Mouse (Mus musculus): ENCODE data around the gene Tacr1. TPM values are rescaled to one million over a fixed set of nuclear protein-coding genes. Genes with fewer than 3 reads are reported as not detected.

The Tacr1 gene
- polyA plus RNA-seq, 1 experiment from 2014 or later, result 0.90 TPM

- no peak for ATAC-seq (ENCODE audit: insufficient read depth, low FRiP score, low TSS enrichment)
- H3K36me3 ChIP-seq (ENCODE audit: control insufficient read depth, insufficient read depth, low read length), result no peaks in the 10 kb centered on the region
- WGBS, result 77% methylated on average over 6 of the region's 6 CpGs
These were observed 92.3 kb downstream of the Tacr1 start for GRCm38 (mm10) chr6:82494481-82494880.

GRCm38 (mm10) chr6:82510843-82511416, 108.8 kb downstream of the Tacr1 start:
- H3K4me3 ChIP-seq (ENCODE audit: low read depth, low read length), result no peak overlapping the region
- no peak for DNase-seq (ENCODE audit: low spot score)
- H3K27me3 ChIP-seq (ENCODE audit: control insufficient read depth, insufficient read depth, low read length), result no peaks in the 10 kb centered on the region
- WGBS, result 69% methylated on average over 7 of the region's 7 CpGs
- H3K4me1 ChIP-seq (ENCODE audit: control insufficient read depth, insufficient read depth, low read length), result no peaks in the 10 kb centered on the region
- H3K9me3 ChIP-seq (ENCODE audit: control insufficient read depth, low read length), result no peaks in the 10 kb centered on the region
- H3K9ac ChIP-seq (ENCODE audit: low read length), result no peak overlapping the region
- H3K4me2 ChIP-seq (ENCODE audit: low read depth), result no peak overlapping the region
- ATAC-seq (ENCODE audit: insufficient read depth, low FRiP score, low TSS enrichment), result no peak
- no peak overlapping the region for H3K27ac ChIP-seq (ENCODE audit: low read depth, low read length)
- H3K36me3 ChIP-seq (ENCODE audit: control insufficient read depth, insufficient read depth, low read length), result no peaks in the 10 kb centered on the region

More at GRCm38 (mm10) chr6:82494481-82494880, 92.3 kb downstream of the Tacr1 start:
- DNase-seq (ENCODE audit: low spot score), result no peak
- H3K27ac ChIP-seq (ENCODE audit: low read depth, low read length), result no peak overlapping the region
- no peaks in the 10 kb centered on the region for H3K4me1 ChIP-seq (ENCODE audit: control insufficient read depth, insufficient read depth, low read length)
- H3K27me3 ChIP-seq (ENCODE audit: control insufficient read depth, insufficient read depth, low read length), result no peaks in the 10 kb centered on the region
- H3K4me3 ChIP-seq (ENCODE audit: low read depth, low read length), result no peak overlapping the region
- no peaks in the 10 kb centered on the region for H3K9me3 ChIP-seq (ENCODE audit: control insufficient read depth, low read length)
- H3K4me2 ChIP-seq (ENCODE audit: low read depth), result no peak overlapping the region
- no peak overlapping the region for H3K9ac ChIP-seq (ENCODE audit: low read length)

- 82% methylated on average over 3 of the region's 3 CpGs for WGBS
- Histone ChIP-seq H3K9ac (ENCODE audit: low read length) (no peak overlapping the region), H3K4me3 (ENCODE audit: low read depth, low read length) (no peak overlapping the region), H3K4me2 (ENCODE audit: low read depth) (no peak overlapping the region), H3K27ac (ENCODE audit: low read depth, low read length) (no peak overlapping the region), H3K36me3 (ENCODE audit: control insufficient read depth, insufficient read depth, low read length) (no peaks in the 10 kb centered on the region), H3K27me3 (ENCODE audit: control insufficient read depth, insufficient read depth, low read length) (no peaks in the 10 kb centered on the region), H3K9me3 (ENCODE audit: control insufficient read depth, low read length) (no peaks in the 10 kb centered on the region), H3K4me1 (ENCODE audit: control insufficient read depth, insufficient read depth, low read length) (no peaks in the 10 kb centered on the region)
- ATAC-seq (ENCODE audit: insufficient read depth, low FRiP score, low TSS enrichment) (no peak), DNase-seq (ENCODE audit: low spot score) (no peak)
These were observed 117.5 kb downstream of the Tacr1 start for GRCm38 (mm10) chr6:82519626-82520025.

GRCm38 (mm10) chr6:82522567-82522966, 120.4 kb downstream of the Tacr1 start:
- Histone ChIP-seq H3K36me3 (ENCODE audit: control insufficient read depth, insufficient read depth, low read length) (no peaks in the 10 kb centered on the region), H3K27ac (ENCODE audit: low read depth, low read length) (no peak overlapping the region), H3K9me3 (ENCODE audit: control insufficient read depth, low read length) (no peaks in the 10 kb centered on the region), H3K4me3 (ENCODE audit: low read depth, low read length) (no peak overlapping the region), H3K9ac (ENCODE audit: low read length) (no peak overlapping the region), H3K4me1 (ENCODE audit: control insufficient read depth, insufficient read depth, low read length) (peaks cover 2% of the 10 kb centered on the region; the same call in 1 of the 2 replicates), H3K27me3 (ENCODE audit: control insufficient read depth, insufficient read depth, low read length) (no peaks in the 10 kb centered on the region), H3K4me2 (ENCODE audit: low read depth) (no peak overlapping the region)
- no peak for ATAC-seq (ENCODE audit: insufficient read depth, low FRiP score, low TSS enrichment)
- no peak for DNase-seq (ENCODE audit: low spot score)
- WGBS, result 93% methylated on average over 5 of the region's 5 CpGs

- H3K27ac ChIP-seq (ENCODE audit: low read depth, low read length), result no peak overlapping the region
- no peak overlapping the region for H3K4me3 ChIP-seq (ENCODE audit: low read depth, low read length)
- H3K9ac ChIP-seq (ENCODE audit: low read length), result no peak overlapping the region
- peaks cover 4% of the 10 kb centered on the region; the same call in 1 of the 2 replicates for H3K4me1 ChIP-seq (ENCODE audit: control insufficient read depth, insufficient read depth, low read length)
- H3K9me3 ChIP-seq (ENCODE audit: control insufficient read depth, low read length), result no peaks in the 10 kb centered on the region
- ATAC-seq (ENCODE audit: insufficient read depth, low FRiP score, low TSS enrichment), result peak; percentile 35; the same call in 1 of the 2 replicates
- H3K4me2 ChIP-seq (ENCODE audit: low read depth), result no peak overlapping the region
- WGBS, result 30% methylated on average over 3 of the region's 3 CpGs
- DNase-seq (ENCODE audit: low spot score), result peak; percentile 13
- H3K36me3 ChIP-seq (ENCODE audit: control insufficient read depth, insufficient read depth, low read length), result no peaks in the 10 kb centered on the region
- H3K27me3 ChIP-seq (ENCODE audit: control insufficient read depth, insufficient read depth, low read length), result no peaks in the 10 kb centered on the region
These were observed 123.2 kb downstream of the Tacr1 start for GRCm38 (mm10) chr6:82525107-82525867.

- Histone ChIP-seq H3K36me3 (ENCODE audit: control insufficient read depth, insufficient read depth, low read length) (no peaks in the 10 kb centered on the region), H3K27me3 (ENCODE audit: control insufficient read depth, insufficient read depth, low read length) (no peaks in the 10 kb centered on the region), H3K4me2 (ENCODE audit: low read depth) (no peak overlapping the region), H3K9ac (ENCODE audit: low read length) (no peak overlapping the region), H3K27ac (ENCODE audit: low read depth, low read length) (no peak overlapping the region), H3K4me1 (ENCODE audit: control insufficient read depth, insufficient read depth, low read length) (peaks cover 4% of the 10 kb centered on the region; the same call in 1 of the 2 replicates), H3K4me3 (ENCODE audit: low read depth, low read length) (no peak overlapping the region), H3K9me3 (ENCODE audit: control insufficient read depth, low read length) (no peaks in the 10 kb centered on the region)
- DNase-seq (ENCODE audit: low spot score), result no peak
- no peak for ATAC-seq (ENCODE audit: insufficient read depth, low FRiP score, low TSS enrichment)
- 81% methylated on average over 2 of the region's 2 CpGs for WGBS
These were observed 126.5 kb downstream of the Tacr1 start for GRCm38 (mm10) chr6:82528631-82529030.

GRCm38 (mm10) chr6:82536641-82537040, 134.5 kb downstream of the Tacr1 start:
- no peaks in the 10 kb centered on the region for H3K36me3 ChIP-seq (ENCODE audit: control insufficient read depth, insufficient read depth, low read length)
- H3K27ac ChIP-seq (ENCODE audit: low read depth, low read length), result no peak overlapping the region
- 56% methylated on average over 8 of the region's 8 CpGs for WGBS
- no peaks in the 10 kb centered on the region for H3K27me3 ChIP-seq (ENCODE audit: control insufficient read depth, insufficient read depth, low read length)
- DNase-seq (ENCODE audit: low spot score), result no peak
- H3K4me2 ChIP-seq (ENCODE audit: low read depth), result no peak overlapping the region
- no peak for ATAC-seq (ENCODE audit: insufficient read depth, low FRiP score, low TSS enrichment)
- no peak overlapping the region for H3K4me3 ChIP-seq (ENCODE audit: low read depth, low read length)
- no peaks in the 10 kb centered on the region for H3K4me1 ChIP-seq (ENCODE audit: control insufficient read depth, insufficient read depth, low read length)
- H3K9me3 ChIP-seq (ENCODE audit: control insufficient read depth, low read length), result no peaks in the 10 kb centered on the region
- H3K9ac ChIP-seq (ENCODE audit: low read length), result no peak overlapping the region

GRCm38 (mm10) chr6:82549270-82549669, 147.1 kb downstream of the Tacr1 start:
- DNase-seq (ENCODE audit: low spot score), result no peak
- no peaks in the 10 kb centered on the region for H3K36me3 ChIP-seq (ENCODE audit: control insufficient read depth, insufficient read depth, low read length)
- 68% methylated on average over 3 of the region's 3 CpGs for WGBS

GRCm38 (mm10) chr6:82575445-82575844, 173.3 kb downstream of the Tacr1 start:
- no peaks in the 10 kb centered on the region for H3K4me1 ChIP-seq (ENCODE audit: control insufficient read depth, insufficient read depth, low read length)
- H3K4me2 ChIP-seq (ENCODE audit: low read depth), result no peak overlapping the region
- no peak overlapping the region for H3K4me3 ChIP-seq (ENCODE audit: low read depth, low read length)
- H3K27ac ChIP-seq (ENCODE audit: low read depth, low read length), result no peak overlapping the region
- H3K36me3 ChIP-seq (ENCODE audit: control insufficient read depth, insufficient read depth, low read length), result no peaks in the 10 kb centered on the region
- H3K9ac ChIP-seq (ENCODE audit: low read length), result no peak overlapping the region
- ATAC-seq (ENCODE audit: insufficient read depth, low FRiP score, low TSS enrichment), result no peak
- no peaks in the 10 kb centered on the region for H3K27me3 ChIP-seq (ENCODE audit: control insufficient read depth, insufficient read depth, low read length)
- 88% methylated on average over 5 of the region's 5 CpGs for WGBS
- no peaks in the 10 kb centered on the region for H3K9me3 ChIP-seq (ENCODE audit: control insufficient read depth, low read length)
- DNase-seq (ENCODE audit: low spot score), result no peak

More at GRCm38 (mm10) chr6:82549270-82549669, 147.1 kb downstream of the Tacr1 start:
- no peak overlapping the region for H3K4me3 ChIP-seq (ENCODE audit: low read depth, low read length)
- no peak overlapping the region for H3K27ac ChIP-seq (ENCODE audit: low read depth, low read length)
- no peaks in the 10 kb centered on the region for H3K4me1 ChIP-seq (ENCODE audit: control insufficient read depth, insufficient read depth, low read length)
- no peaks in the 10 kb centered on the region; the same call in 1 of the 2 replicates for H3K9me3 ChIP-seq (ENCODE audit: control insufficient read depth, low read length)
- no peak overlapping the region for H3K4me2 ChIP-seq (ENCODE audit: low read depth)
- no peak for ATAC-seq (ENCODE audit: insufficient read depth, low FRiP score, low TSS enrichment)
- H3K9ac ChIP-seq (ENCODE audit: low read length), result no peak overlapping the region
- no peaks in the 10 kb centered on the region for H3K27me3 ChIP-seq (ENCODE audit: control insufficient read depth, insufficient read depth, low read length)

All from neural tube, embryonic 11.5 days (tissue).